Mouse (Mus musculus) liver, adult 2 months (tissue): Measurements from ENCODE around the gene Zdhhc1. TPM values are rescaled to one million over a fixed set of nuclear protein-coding genes. Genes with fewer than 3 reads are reported as not detected.

Source experiments
- DNase-seq: peaks from one replicate; pipeline ENCODE4 v3.0.0-alpha.2; 2011; ENCODE audit warnings: low read depth, low spot score; ENCODE audit errors: extremely low read depth
- H3K27ac ChIP-seq: fragments of 200-500 bp; replicated peaks from 2 replicates; pipeline ENCODE4 v1.5.1; 2012; ENCODE audit warnings: low read depth, mild to moderate bottlenecking, control low read depth, inconsistent platforms, low read length; ENCODE audit not compliant: insufficient read depth
- H3K27me3 ChIP-seq: fragments of 200-500 bp; 2 replicates; pipeline ENCODE4 v1.6.1; 2012; ENCODE audit warnings: mild to moderate bottlenecking, moderate library complexity, low read length, inconsistent platforms; ENCODE audit not compliant: control insufficient read depth, insufficient read depth
- H3K36me3 ChIP-seq: fragments of 200-500 bp; 2 replicates; pipeline ENCODE4 v1.6.1; 2012; ENCODE audit warnings: low read length, inconsistent platforms; ENCODE audit not compliant: control insufficient read depth, insufficient read depth
- H3K4me1 ChIP-seq: fragments of 200-500 bp; 2 replicates; pipeline ENCODE4 v1.6.1; 2011; ENCODE audit warnings: low read length; ENCODE audit not compliant: control insufficient read depth, insufficient read depth
- H3K4me3 ChIP-seq: fragments of 200-500 bp; 2 replicates; pipeline ENCODE4 v1.5.1; 2011; ENCODE audit warnings: low read depth, mild to moderate bottlenecking, control low read depth, low read length, moderate library complexity; ENCODE audit not compliant: insufficient read depth
- H3K79me2 ChIP-seq: fragments of 200-500 bp; 2 replicates; pipeline ENCODE4 v1.6.1; 2012; ENCODE audit warnings: inconsistent platforms, mild to moderate bottlenecking, low read length, moderate library complexity; ENCODE audit not compliant: control insufficient read depth, insufficient read depth
- H3K9ac ChIP-seq: fragments of 200-500 bp; 2 replicates; pipeline ENCODE4 v1.6.1; 2012; ENCODE audit warnings: low read depth, mild to moderate bottlenecking, control low read depth, inconsistent platforms, low read length
- CTCF ChIP-seq: fragments of 200-500 bp; IDR thresholded peaks from 2 replicates; pipeline ENCODE4 v1.5.1; 2011; ENCODE audit warnings: low read depth, low read length, control low read depth
- POLR2A ChIP-seq: fragments of 200-500 bp; IDR thresholded peaks from 2 replicates; pipeline ENCODE4 v1.6.1; 2011; ENCODE audit warnings: low read length, control low read depth; ENCODE audit not compliant: insufficient read depth; ENCODE audit errors: extremely low read depth
- WGBS: fragments of 180-500 bp; shearing (Covaris S2); methylation state at CpG from one replicate; pipeline ENCODE4 v1.1.7; 2018; 5-methylcytosine and 5-hydroxymethylcytosine counted together
- polyA plus RNA-seq: library from polyadenylated mRNA; depleted of rRNA; stranded (reverse); fragments of >200 nt; gene quantifications from 2 replicates; pipeline ENCODE4 v1.2.3, GENCODE M21; 2012
- total RNA-seq: library from RNA; depleted of rRNA; stranded (reverse); fragments of >200 nt; gene quantifications from 2 replicates; pipeline ENCODE4 v1.2.3, GENCODE M21; 2014

Zdhhc1 gene
- total and polyA plus RNA-seq, 2 experiments: 1.9 to 4.5 TPM

DNA sequence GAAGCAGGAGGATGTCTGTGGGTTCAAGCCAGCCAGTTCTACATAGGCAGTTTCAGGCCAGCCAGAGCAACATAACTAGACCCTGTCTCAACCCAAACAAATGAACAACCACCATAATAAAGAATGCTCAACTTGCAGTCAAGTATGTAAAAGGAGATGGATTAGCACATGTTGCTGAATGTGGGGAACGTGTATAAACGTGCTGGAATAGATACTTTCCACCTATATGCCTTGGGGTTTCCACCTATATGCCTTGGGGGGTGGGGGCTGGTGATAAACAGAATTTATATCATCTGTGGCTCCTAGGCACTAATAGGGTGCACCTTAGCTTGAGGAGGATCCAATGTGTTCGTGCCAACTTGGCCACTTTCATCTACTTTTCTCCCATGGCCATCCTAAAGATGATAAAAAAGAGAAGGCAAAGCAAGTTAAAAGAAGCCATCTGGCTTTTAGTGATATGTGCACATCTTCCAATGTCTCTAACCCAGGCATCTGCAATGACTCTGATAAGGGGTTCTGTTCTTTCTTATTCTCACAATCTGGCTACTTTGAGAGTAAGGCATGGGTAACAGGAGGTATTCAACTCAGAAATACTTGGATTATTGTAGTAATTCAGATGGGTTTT, 45.4 kb upstream of the Zdhhc1 start:
- no peak overlapping the region for H3K9ac ChIP-seq
- no peak overlapping the region for H3K4me3 ChIP-seq
- peaks cover 28% of the 10 kb centered on the region for H3K36me3 ChIP-seq
- TF ChIP-seq POLR2A (no peak), CTCF (no peak)
- H3K27me3 ChIP-seq: no peaks in the 10 kb centered on the region
- no peak for DNase-seq
- H3K79me2 ChIP-seq: peaks cover 27% of the 10 kb centered on the region; the same call in 1 of the 2 replicates
- H3K27ac ChIP-seq: no peak overlapping the region
- WGBS: 95% methylated on average over 3 of the region's 3 CpGs
- peaks cover 20% of the 10 kb centered on the region for H3K4me1 ChIP-seq

DNA sequence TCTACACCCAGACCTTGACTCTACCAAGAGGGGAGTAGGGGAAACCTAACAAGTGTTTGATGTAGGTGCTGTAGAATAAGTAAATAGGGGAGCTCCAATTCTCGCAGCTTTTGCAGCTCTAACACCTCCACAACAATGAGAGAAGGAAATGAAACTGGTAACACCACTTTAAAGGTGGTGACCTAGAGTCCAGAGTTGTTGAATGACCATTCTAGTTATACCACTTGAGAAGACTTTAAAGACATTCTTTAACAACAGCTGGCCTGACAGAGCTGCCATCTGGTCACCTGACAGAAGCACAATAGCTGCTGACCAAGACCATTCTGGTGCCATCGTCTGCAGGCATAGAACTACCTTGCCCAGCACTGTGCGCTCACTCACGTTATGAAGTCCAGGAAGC, 42.2 kb upstream of the Zdhhc1 start:
- Histone ChIP-seq H3K9ac (no peak overlapping the region), H3K27ac (no peak overlapping the region), H3K36me3 (peaks cover 32% of the 10 kb centered on the region), H3K27me3 (no peaks in the 10 kb centered on the region), H3K4me1 (peaks cover 2% of the 10 kb centered on the region), H3K79me2 (peaks cover 9% of the 10 kb centered on the region; the same call in 1 of the 2 replicates), H3K4me3 (no peak overlapping the region)
- WGBS: 96% methylated on average over 4 of the region's 4 CpGs
- no peak for TF ChIP-seq CTCF
- no peak for TF ChIP-seq POLR2A
- DNase-seq: no peak

DNA sequence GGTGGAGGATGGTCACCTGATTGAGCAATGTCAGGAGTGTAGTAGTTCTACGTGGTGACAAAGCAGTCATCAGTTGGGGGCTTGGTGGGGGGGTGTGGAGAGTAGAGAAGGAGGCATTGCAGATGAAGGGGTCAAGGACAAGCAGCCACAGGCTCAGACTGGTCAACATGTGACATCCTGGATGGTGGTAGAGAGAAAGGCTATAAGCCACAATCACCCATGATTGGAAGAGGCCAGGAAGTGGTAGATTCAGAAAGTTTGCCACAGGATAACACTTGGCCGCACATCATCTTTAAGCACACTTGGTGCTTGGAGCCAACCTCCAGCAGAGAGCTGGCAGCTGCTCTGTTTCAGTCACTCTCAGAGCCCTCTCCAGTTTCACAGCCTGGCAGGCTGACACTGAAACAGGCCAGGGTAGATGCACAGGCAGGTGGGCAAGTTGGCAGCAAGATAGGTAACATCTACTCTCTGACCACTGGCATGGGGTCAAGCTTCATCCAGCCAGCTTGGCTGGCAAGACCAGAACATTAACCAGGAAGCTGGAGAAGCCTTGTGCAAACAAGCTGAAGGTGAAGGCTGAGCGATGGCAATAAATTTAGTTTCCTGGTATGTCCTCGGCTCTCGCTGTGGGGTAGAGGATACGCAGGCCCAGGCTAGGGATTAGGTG, 40.4 kb upstream of the Zdhhc1 start:
- Histone ChIP-seq H3K27ac (no peak overlapping the region), H3K36me3 (peaks cover 35% of the 10 kb centered on the region)

DNA sequence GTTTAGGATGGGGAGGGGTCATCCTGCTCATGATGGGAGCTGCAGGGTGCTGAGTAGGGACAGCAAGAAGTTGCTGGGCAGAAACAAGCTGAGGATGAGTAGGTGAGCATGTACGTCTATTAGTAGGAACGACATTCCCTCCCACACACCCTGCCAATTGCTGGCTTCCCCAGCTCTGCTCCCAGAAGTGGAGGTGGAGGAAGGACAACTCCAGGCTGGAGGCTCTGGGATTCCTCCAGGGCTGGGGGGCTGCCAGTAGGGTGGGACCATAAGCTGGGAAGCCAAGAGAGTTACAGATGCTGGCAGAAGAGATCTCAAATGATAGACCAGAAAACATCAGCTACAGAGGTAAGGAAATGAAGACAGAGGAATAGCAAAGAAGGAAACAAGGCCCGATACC, 39.8 kb upstream of the Zdhhc1 start:
- no peak overlapping the region for H3K4me3 ChIP-seq
- TF ChIP-seq POLR2A: no peak
- no peak for TF ChIP-seq CTCF
- no peak overlapping the region for H3K27ac ChIP-seq
- no peaks in the 10 kb centered on the region for H3K27me3 ChIP-seq
- peaks cover 6% of the 10 kb centered on the region; the same call in 1 of the 2 replicates for H3K79me2 ChIP-seq
- no peaks in the 10 kb centered on the region; the same call in 1 of the 2 replicates for H3K4me1 ChIP-seq
- no peak overlapping the region for H3K9ac ChIP-seq
- no peak for DNase-seq
- 93% methylated on average over 3 of the region's 3 CpGs for WGBS
- H3K36me3 ChIP-seq: peaks cover 32% of the 10 kb centered on the region

More for the DNA sequence above, 40.4 kb upstream of the Zdhhc1 start:
- TF ChIP-seq POLR2A (no peak), CTCF (no peak)
- whole genome bisulfite sequencing: 77% methylated on average over 6 of the region's 6 CpGs
- no peak for DNase-seq
- Histone ChIP-seq H3K4me1 (no peaks in the 10 kb centered on the region; the same call in 1 of the 2 replicates), H3K27me3 (no peaks in the 10 kb centered on the region), H3K9ac (no peak overlapping the region), H3K79me2 (peaks cover 6% of the 10 kb centered on the region; the same call in 1 of the 2 replicates), H3K4me3 (no peak overlapping the region)

DNA sequence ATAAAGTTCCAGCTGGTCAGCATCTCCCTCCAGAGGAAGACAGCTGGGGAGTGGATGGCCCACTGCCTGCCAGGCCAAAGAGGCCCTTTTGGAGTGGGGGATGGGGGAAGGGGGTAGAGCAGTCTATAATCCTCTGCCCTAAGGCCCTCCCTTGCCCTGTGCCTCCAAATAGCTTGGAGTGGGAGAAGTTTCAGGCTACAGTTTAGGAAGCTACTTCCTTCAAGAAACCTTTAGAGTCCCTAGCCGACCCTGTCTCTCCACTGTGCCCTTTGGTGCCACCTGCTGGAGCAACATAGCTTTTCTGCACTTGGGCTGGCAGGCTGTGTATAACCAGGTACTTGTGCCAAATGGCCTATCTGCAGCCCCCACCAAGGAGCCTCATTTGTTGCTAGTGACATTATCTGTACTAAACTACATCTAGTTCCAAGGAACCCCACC, 37.2 kb upstream of the Zdhhc1 start:
- Histone ChIP-seq H3K36me3 (peaks cover 24% of the 10 kb centered on the region), H3K4me1 (no peaks in the 10 kb centered on the region; the same call in 1 of the 2 replicates), H3K27me3 (no peaks in the 10 kb centered on the region), H3K4me3 (no peak overlapping the region), H3K9ac (no peak overlapping the region), H3K79me2 (0 out of 2 replicates have a peak, but pooled peaks cover under 1% of the 10 kb centered on the region), H3K27ac (no peak overlapping the region)
- WGBS: 13% methylated on average over 1 of the region's 1 CpGs
- no peak for DNase-seq
- TF ChIP-seq CTCF (peak; percentile 84), POLR2A (no peak)
